Mouse (Mus musculus) layer of hippocampus, adult 2 months (tissue): ENCODE data around the gene Lrrc9. TPM values are rescaled to one million over a fixed set of nuclear protein-coding genes. Genes with fewer than 3 reads are reported as not detected.

Experiments used
- DNase-seq, 2 experiments: peaks; one replicate each; pipeline ENCODE4 v3.0.0; 2022; ENCODE audit warnings: low spot score in 2 of 2
- H3K27ac ChIP-seq: fragments of 200-600 bp; 2 replicates; pipeline ENCODE4 v1.8.1; 2022
- H3K4me3 ChIP-seq: fragments of 200-600 bp; 2 replicates; pipeline ENCODE4 v1.8.1; 2022; ENCODE audit warnings: mild to moderate bottlenecking
- CTCF ChIP-seq: fragments of 200-600 bp; conservative IDR thresholded peaks from 2 replicates; pipeline ENCODE4 v1.8.1; 2022; ENCODE audit warnings: antibody characterized with exemption, mild to moderate bottlenecking, moderate library complexity
- microRNA-seq, 2 experiments: library from miRNA; unstranded; fragments of <30 nt; microRNA quantifications; one replicate each; pipeline ENCODE4 v1.2.0; 2021
- total RNA-seq, 2 experiments: library from RNA; stranded (reverse); gene quantifications; 2 replicates each; pipeline ENCODE4 v1.2.3; 2021

The Lrrc9 gene
- total RNA-seq, 2 experiments from 2014 or later, result 2.1 to 2.4 TPM

GRCm38 (mm10) chr12:72536021-72536597, 94.4 kb downstream of the Lrrc9 start, which contains the start of gene Pcnx4:
Pcnx4 (plus strand) TSS chr12:72536383.
- Histone ChIP-seq H3K4me3 (peak within 1 kb of the TSS; percentile 97), H3K27ac (peak within 1 kb of the TSS; percentile 90)
- DNase-seq, result peak; percentile 96
- TF ChIP-seq CTCF, result peak; percentile 37; the same call in 1 of the 2 replicates

DNA sequence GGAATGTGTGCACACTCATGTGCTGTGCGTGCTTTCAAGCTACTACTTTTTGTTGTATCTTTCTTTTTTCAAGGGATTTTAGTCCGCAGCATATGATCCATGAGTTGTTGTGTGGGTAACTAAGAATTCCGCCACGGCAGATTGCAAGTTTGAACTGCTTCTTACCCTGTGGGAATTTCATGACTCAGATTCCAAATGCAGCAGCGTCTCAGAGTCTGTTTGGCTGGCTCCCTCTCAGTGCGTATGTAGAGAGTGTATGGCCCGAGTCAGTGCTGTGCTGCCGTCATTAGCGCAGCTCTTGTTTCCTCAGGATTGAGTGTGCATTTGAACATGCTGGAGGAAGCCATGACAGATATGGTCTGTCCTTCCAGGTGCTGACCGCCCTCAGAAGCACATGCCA, 96.9 kb downstream of the Lrrc9 start:
- no peak for TF ChIP-seq CTCF
- Histone ChIP-seq H3K27ac (no peak overlapping the region), H3K4me3 (no peak overlapping the region)
- peak in 1 of 2 experiments; percentile 41 for DNase-seq

DNA sequence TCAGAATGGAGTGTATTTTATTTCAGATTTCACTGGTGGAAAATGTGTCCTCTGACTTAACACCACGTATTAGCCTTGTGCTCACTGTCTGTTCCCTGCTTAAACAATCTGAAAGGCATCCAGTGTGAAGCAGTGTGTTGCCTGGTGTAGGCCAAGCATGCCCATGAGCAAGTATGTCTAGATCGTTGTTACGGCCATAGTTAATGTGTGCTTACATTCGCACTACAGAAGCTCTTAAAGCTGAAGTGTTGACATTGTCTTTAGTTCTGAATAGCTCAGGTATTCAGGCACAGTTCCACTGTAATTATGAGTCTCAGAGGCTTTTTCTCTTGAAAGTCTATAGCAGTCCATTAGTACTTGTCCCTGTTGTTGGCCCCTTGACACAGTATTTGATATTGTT, 112.7 kb downstream of the Lrrc9 start:
- Histone ChIP-seq H3K4me3 (no peak overlapping the region), H3K27ac (no peak overlapping the region)
- TF ChIP-seq CTCF, result no peak
- no peak for DNase-seq

- no peak overlapping the region for H3K4me3 ChIP-seq
- no peak for TF ChIP-seq CTCF
- no peak for DNase-seq
- H3K27ac ChIP-seq, result no peak overlapping the region
Observed at GRCm38 (mm10) chr12:72564281-72564795, 122.7 kb downstream of the Lrrc9 start.

Small RNA genes within 50 kb of the gene (microRNA-seq; reads per million reads assigned to microRNA genes)
- gene Gm44392, result 0 reads per million in 2 experiments

Other genes starting within 250 kb of the Lrrc9 start
- gene Rtn1, start 32.8 kb upstream of the Lrrc9 start, total RNA-seq, result 1,000 to 10,000 TPM; 1,333 to 1,442 TPM
- 10 to 100 TPM; 30.2 to 32.6 TPM for gene Pcnx4, start 94.5 kb downstream of the Lrrc9 start, total RNA-seq
- gene Gm4756, start 207.8 kb downstream of the Lrrc9 start, total RNA-seq, result not detected
- 10 to 100 TPM; 43.7 to 48.1 TPM for gene Dhrs7, start 223.0 kb downstream of the Lrrc9 start, total RNA-seq